17 mouse cellular contexts compared by ENCODE assay signal in the genomic region with DNA sequence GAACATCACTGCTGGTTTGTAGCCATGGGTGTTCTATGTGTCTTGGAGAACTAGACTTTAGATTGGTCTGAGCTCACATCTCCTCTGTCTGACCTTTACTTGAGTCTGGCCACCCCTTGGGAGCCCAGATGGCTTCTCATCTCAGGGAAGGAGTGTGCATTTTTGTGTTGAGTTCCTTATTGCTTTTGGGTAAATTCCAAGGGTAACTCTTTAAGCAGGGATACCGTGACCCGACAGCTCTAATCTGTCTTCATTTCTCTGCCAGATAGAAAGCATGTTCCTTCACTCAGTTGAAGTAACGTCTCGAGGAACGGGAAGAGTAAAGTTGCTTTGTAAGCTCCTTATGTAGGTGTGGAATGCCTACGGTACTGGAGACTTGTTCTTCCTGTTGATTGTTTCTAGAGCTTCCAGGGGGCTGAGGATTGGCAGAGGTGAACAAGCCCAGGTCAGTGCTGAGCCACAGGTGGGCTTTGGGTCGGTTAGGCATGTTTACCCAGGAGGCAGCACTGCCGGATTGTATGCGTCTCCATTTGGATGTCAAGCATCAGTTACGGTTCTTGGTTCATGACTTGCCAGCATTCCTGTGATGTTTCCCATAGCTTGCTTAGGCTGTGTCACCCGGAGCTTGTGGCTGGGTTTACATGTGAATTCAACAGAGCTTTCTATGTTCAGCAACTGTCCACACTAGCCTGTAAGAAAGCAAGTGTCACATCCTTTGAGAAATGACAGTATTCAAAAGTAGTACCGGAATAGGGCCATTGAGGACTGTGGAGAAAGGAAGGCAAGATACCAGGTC.
DNase-seq lines count a peak whose midpoint lies in the region; ATAC-seq and TF ChIP-seq lines count a peak whose summit lies in the region.
"Had no signal": no experiment of that assay in that cellular context is flagged by ENCODE, and none has a peak within 500 bp of the region (broad histone marks: within the 10 kb centered on the region; RNA-seq: fewer than 3 reads in every experiment).

No protein-coding gene starts in this region.

- H3K9me3 ChIP-seq in kidney, embryonic 15.5 days (replicated peaks): no peaks in the 10 kb centered on the region
- no peaks in the 10 kb centered on the region for H3K9me3 ChIP-seq in kidney, embryonic 14.5 days (ENCODE audit: control insufficient read depth, low read length)
- H3K9me3 ChIP-seq in midbrain, postnatal 0 days (ENCODE audit: low read length): no peaks in the 10 kb centered on the region
- H3K9me3 ChIP-seq: forebrain, embryonic 15.5 days; hindbrain, embryonic 10.5 days; midbrain, embryonic 10.5 days had no signal

- H3K27me3 ChIP-seq in kidney, embryonic 15.5 days: no peaks in the 10 kb centered on the region
- no peaks in the 10 kb centered on the region for H3K27me3 ChIP-seq in kidney, embryonic 14.5 days (ENCODE audit: control insufficient read depth, insufficient read depth, low read length)
- no peaks in the 10 kb centered on the region for H3K27me3 ChIP-seq in midbrain, postnatal 0 days (ENCODE audit: insufficient read depth, low read length)
- H3K27me3 ChIP-seq: forebrain, embryonic 15.5 days had no signal

- H3K27ac ChIP-seq in kidney, embryonic 15.5 days: peak overlapping the region; percentile 57; the same call in 1 of the 2 replicates
- H3K27ac ChIP-seq in kidney, embryonic 14.5 days (ENCODE audit: low read depth, low read length): no peak overlapping the region
- H3K27ac ChIP-seq in embryonic fibroblast, embryonic 13.5 days (ENCODE audit: insufficient read depth, low read length): peak overlapping the region; percentile 80
- H3K27ac ChIP-seq in midbrain, postnatal 0 days (ENCODE audit: low read depth, low read length): no peak overlapping the region
- H3K27ac ChIP-seq: forebrain, embryonic 15.5 days; gastrocnemius, adult 2 months; hindbrain, embryonic 10.5 days; midbrain, embryonic 10.5 days had no signal

- peaks cover 59% of the 10 kb centered on the region for H3K4me1 ChIP-seq in kidney, embryonic 15.5 days
- peaks cover 43% of the 10 kb centered on the region for H3K4me1 ChIP-seq in kidney, embryonic 14.5 days (ENCODE audit: control insufficient read depth, insufficient read depth, low read length)
- peaks cover 43% of the 10 kb centered on the region for H3K4me1 ChIP-seq in embryonic fibroblast, embryonic 13.5 days (ENCODE audit: control insufficient read depth, insufficient read depth, low read length)
- H3K4me1 ChIP-seq in midbrain, postnatal 0 days (ENCODE audit: insufficient read depth, low read length): no peaks in the 10 kb centered on the region

- WGBS in kidney, embryonic 15.5 days: 49% methylated on average over 12 of the region's 12 CpGs
- 53% methylated on average over 12 of the region's 12 CpGs for WGBS in kidney, embryonic 14.5 days
- 81% methylated on average over 12 of the region's 12 CpGs for WGBS in midbrain, postnatal 0 days

- peaks cover 5% of the 10 kb centered on the region for H3K36me3 ChIP-seq in kidney, embryonic 15.5 days
- H3K36me3 ChIP-seq in kidney, embryonic 14.5 days (ENCODE audit: control insufficient read depth, insufficient read depth, low read length): peaks cover 4% of the 10 kb centered on the region; the same call in 1 of the 2 replicates
- H3K36me3 ChIP-seq in midbrain, postnatal 0 days (ENCODE audit: insufficient read depth, low read length): peaks cover 3% of the 10 kb centered on the region; the same call in 1 of the 2 replicates

- no peak for ATAC-seq in kidney, embryonic 15.5 days (replicated peaks; ENCODE audit: low FRiP score)
- no peak for ATAC-seq in kidney, embryonic 14.5 days (ENCODE audit: low FRiP score, low TSS enrichment)
- no peak for ATAC-seq in midbrain, postnatal 0 days (ENCODE audit: low FRiP score)
- ATAC-seq: forebrain, embryonic 15.5 days; liver, postnatal 0 days had no signal

- TF ChIP-seq POLR2A in embryonic fibroblast, embryonic 13.5 days (IDR thresholded peaks at IDR 0.05; ENCODE audit: low read depth, low read length): no peak

- intact Hi-C loops in heart, postnatal 14 days (cut with DNase I): no loop called here

- no peak for TF ChIP-seq CTCF in embryonic fibroblast, embryonic 13.5 days (IDR thresholded peaks at IDR 0.05; ENCODE audit: borderline replicate concordance, insufficient read depth, low read length)
- no peak for TF ChIP-seq CTCF in midbrain, postnatal 0 days (IDR thresholded peaks at IDR 0.05)

- peak; percentile 85 for DNase-seq in heart, adult 11 months
- DNase-seq in heart, postnatal 14 days: no peak
- peak; percentile 35 for DNase-seq in 3T3-L1 (ENCODE audit: low read depth, low spot score)
- DNase-seq in liver: no peak
- no peak for DNase-seq in midbrain, postnatal 0 days (ENCODE audit: low spot score)
- DNase-seq: adrenal gland, postnatal 25 days; cerebellum, postnatal 25 days; gastrocnemius, adult 2 months; kidney, adult 8-10 months; liver, postnatal 0 days; right cerebral cortex, postnatal 14 days had no signal

- no peak overlapping the region for H3K4me3 ChIP-seq in kidney, embryonic 15.5 days (replicated peaks)
- H3K4me3 ChIP-seq in kidney, embryonic 14.5 days (ENCODE audit: low read length): no peak overlapping the region
- no peak overlapping the region for H3K4me3 ChIP-seq in embryonic fibroblast, embryonic 13.5 days (ENCODE audit: insufficient read depth, low read length)
- H3K4me3 ChIP-seq in midbrain, postnatal 0 days (ENCODE audit: low read depth, low read length): no peak overlapping the region
- H3K4me3 ChIP-seq: forebrain, embryonic 15.5 days; gastrocnemius, adult 2 months; hindbrain, embryonic 10.5 days; midbrain, embryonic 10.5 days had no signal

- H3K4me2 ChIP-seq in kidney, embryonic 15.5 days: no peak overlapping the region
- H3K4me2 ChIP-seq in kidney, embryonic 14.5 days (replicated peaks; ENCODE audit: low read depth, low read length): no peak overlapping the region
- no peak overlapping the region for H3K4me2 ChIP-seq in midbrain, postnatal 0 days (ENCODE audit: low read depth, low read length, poor library complexity, severe bottlenecking)
- H3K4me2 ChIP-seq: forebrain, embryonic 15.5 days had no signal

- H3K9ac ChIP-seq in kidney, embryonic 15.5 days: no peak overlapping the region
- no peak overlapping the region for H3K9ac ChIP-seq in kidney, embryonic 14.5 days (ENCODE audit: low read depth, low read length)
- no peak overlapping the region for H3K9ac ChIP-seq in midbrain, postnatal 0 days (replicated peaks; ENCODE audit: low read length, poor library complexity, severe bottlenecking)
- H3K9ac ChIP-seq: forebrain, embryonic 15.5 days; liver, postnatal 0 days had no signal

Comparison
In these comparisons a context has a peak if more than half of its experiments do, and no peak if none do; other contexts are left out.
1. DNase-seq: peak in heart, adult 11 months (single experiment) and 3T3-L1 (single experiment); none in heart, postnatal 14 days (0 of 2), liver (single experiment) and midbrain, postnatal 0 days (single experiment).
2. H3K27ac ChIP-seq: peak in kidney, embryonic 15.5 days (single experiment) and embryonic fibroblast, embryonic 13.5 days (single experiment); none in kidney, embryonic 14.5 days (single experiment) and midbrain, postnatal 0 days (single experiment).